ENCODE assay signal across 10 mouse cellular contexts in the genomic region with DNA sequence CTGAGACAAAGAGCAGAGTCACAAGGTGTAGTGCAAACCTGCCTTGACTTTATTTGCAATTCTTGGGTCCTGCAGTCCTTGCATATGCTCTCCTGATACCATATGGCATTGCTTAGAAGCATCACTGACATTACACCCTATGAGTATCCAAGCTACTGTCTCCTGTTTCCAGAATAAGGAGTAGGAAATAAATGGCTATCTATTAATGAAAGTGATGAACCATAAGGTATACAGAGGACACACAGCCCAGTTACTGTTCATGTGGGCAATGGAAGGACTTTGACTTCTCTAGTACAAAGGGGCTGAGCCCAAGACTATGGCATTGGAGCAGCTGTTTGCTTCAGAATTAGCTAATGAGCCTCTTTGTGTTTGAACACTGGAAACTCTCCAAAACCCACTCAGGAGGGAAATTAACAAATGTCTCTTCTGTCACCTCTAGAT.
A peak's percentile ranks its signal among the peaks of the same experiment; 100 is the strongest.
DNase-seq lines count a peak whose midpoint lies in the region; ATAC-seq lines count a peak whose summit lies in the region.
"Had no signal": no experiment of that assay in that cellular context is flagged by ENCODE, and none has a peak within 500 bp of the region (broad histone marks: within the 10 kb centered on the region; RNA-seq: fewer than 3 reads in every experiment).

No protein-coding gene starts in this region.

- no peaks in the 10 kb centered on the region for H3K4me1 ChIP-seq in neural tube, embryonic 11.5 days (ENCODE audit: control insufficient read depth, insufficient read depth, low read length)
- H3K4me1 ChIP-seq in hindbrain, embryonic 14.5 days (replicated peaks; ENCODE audit: control insufficient read depth, insufficient read depth, low read length): no peaks in the 10 kb centered on the region
- H3K4me1 ChIP-seq: embryonic facial prominence, embryonic 12.5 days; liver, embryonic 15.5 days had no signal

- H3K27ac ChIP-seq in neural tube, embryonic 11.5 days (ENCODE audit: low read depth, low read length): no peak overlapping the region
- H3K27ac ChIP-seq in hindbrain, embryonic 14.5 days: peak overlapping the region; percentile 39
- H3K27ac ChIP-seq: embryonic facial prominence, embryonic 12.5 days; liver, embryonic 15.5 days had no signal

- H3K36me3 ChIP-seq in neural tube, embryonic 11.5 days (ENCODE audit: control insufficient read depth, insufficient read depth, low read length): no peaks in the 10 kb centered on the region
- H3K36me3 ChIP-seq in hindbrain, embryonic 14.5 days (replicated peaks; ENCODE audit: control insufficient read depth, insufficient read depth): no peaks in the 10 kb centered on the region
- H3K36me3 ChIP-seq: embryonic facial prominence, embryonic 12.5 days; liver, embryonic 15.5 days had no signal

- H3K27me3 ChIP-seq in neural tube, embryonic 11.5 days (ENCODE audit: control insufficient read depth, insufficient read depth, low read length): no peaks in the 10 kb centered on the region
- no peaks in the 10 kb centered on the region for H3K27me3 ChIP-seq in hindbrain, embryonic 14.5 days (ENCODE audit: control insufficient read depth, insufficient read depth, low read length)
- H3K27me3 ChIP-seq: embryonic facial prominence, embryonic 12.5 days; liver, embryonic 15.5 days had no signal

- peak; percentile 5 for DNase-seq in embryo, embryonic 11 days
- DNase-seq in embryo, embryonic 10 days (ENCODE audit: low spot score): no peak
- peak; percentile 13 for DNase-seq in neural tube, embryonic 11.5 days (ENCODE audit: low spot score)
- no peak for DNase-seq in neural tube, embryonic 10.5 days (ENCODE audit: extremely low spot score, low spot score)
- DNase-seq in hindbrain, embryonic 14.5 days (ENCODE audit: low spot score): peak; percentile 79
- DNase-seq in right cerebral cortex, postnatal 14 days: no peak
- DNase-seq in thymus, postnatal 4 days: no peak
- DNase-seq in thymus, postnatal 10 days (ENCODE audit: low spot score in 2 of 2): no peak

- H3K9ac ChIP-seq in neural tube, embryonic 11.5 days (ENCODE audit: low read length): no peak overlapping the region
- no peak overlapping the region for H3K9ac ChIP-seq in hindbrain, embryonic 14.5 days
- H3K9ac ChIP-seq: embryonic facial prominence, embryonic 12.5 days; liver, embryonic 15.5 days had no signal

- ATAC-seq in neural tube, embryonic 11.5 days (ENCODE audit: insufficient read depth, low FRiP score, low TSS enrichment): 0 out of 2 replicates have a peak, but pooled peaks have one; percentile 41
- ATAC-seq in hindbrain, embryonic 14.5 days (ENCODE audit: low FRiP score): peak; percentile 82; the same call in 1 of the 2 replicates

- H3K4me2 ChIP-seq in neural tube, embryonic 11.5 days (ENCODE audit: low read depth): no peak overlapping the region
- H3K4me2 ChIP-seq in hindbrain, embryonic 14.5 days (replicated peaks): no peak overlapping the region
- H3K4me2 ChIP-seq: embryonic facial prominence, embryonic 12.5 days; liver, embryonic 15.5 days had no signal

- no peaks in the 10 kb centered on the region for H3K9me3 ChIP-seq in neural tube, embryonic 11.5 days (ENCODE audit: control insufficient read depth, low read length)
- H3K9me3 ChIP-seq in hindbrain, embryonic 14.5 days (ENCODE audit: control insufficient read depth, low read length): no peaks in the 10 kb centered on the region
- H3K9me3 ChIP-seq: embryonic facial prominence, embryonic 12.5 days; liver, embryonic 15.5 days had no signal

- H3K4me3 ChIP-seq in neural tube, embryonic 11.5 days (ENCODE audit: low read depth, low read length): no peak overlapping the region
- no peak overlapping the region for H3K4me3 ChIP-seq in hindbrain, embryonic 14.5 days (replicated peaks; ENCODE audit: low read length)
- H3K4me3 ChIP-seq: embryonic facial prominence, embryonic 12.5 days; liver, embryonic 15.5 days had no signal

Comparison
In these comparisons a context has a peak if more than half of its experiments do, and no peak if none do; other contexts are left out.
1. DNase-seq: peak in embryo, embryonic 11 days (single experiment), neural tube, embryonic 11.5 days (single experiment) and hindbrain, embryonic 14.5 days (single experiment); none in embryo, embryonic 10 days (single experiment), neural tube, embryonic 10.5 days (single experiment), right cerebral cortex, postnatal 14 days (single experiment), thymus, postnatal 4 days (single experiment) and thymus, postnatal 10 days (0 of 2).